Mouse (Mus musculus) testis, adult 2 months (tissue): ENCODE results near the gene Ranbp6. TPM values are rescaled to one million over a fixed set of nuclear protein-coding genes. Genes with fewer than 3 reads are reported as not detected.
A peak's percentile ranks its signal among the peaks of the same experiment; 100 is the strongest.

Source experiments
- H3K27ac ChIP-seq: fragments of 200-500 bp; 2 replicates; pipeline ENCODE4 v1.5.1; 2012; ENCODE audit warnings: low read depth, low read length; ENCODE audit not compliant: control insufficient read depth, insufficient read depth
- H3K27me3 ChIP-seq: fragments of 200-500 bp; 2 replicates; pipeline ENCODE4 v1.6.1; 2012; ENCODE audit warnings: mild to moderate bottlenecking, low read length, moderate library complexity; ENCODE audit not compliant: control insufficient read depth, insufficient read depth
- H3K36me3 ChIP-seq: fragments of 200-500 bp; 2 replicates; pipeline ENCODE4 v1.6.1; 2012; ENCODE audit warnings: mild to moderate bottlenecking, low read length; ENCODE audit not compliant: control insufficient read depth, insufficient read depth
- H3K4me1 ChIP-seq: fragments of 200-500 bp; 2 replicates; pipeline ENCODE4 v1.6.1; 2012; ENCODE audit warnings: low read length; ENCODE audit not compliant: control insufficient read depth, insufficient read depth
- H3K4me3 ChIP-seq: fragments of 200-500 bp; 2 replicates; pipeline ENCODE4 v1.5.1; 2012; ENCODE audit warnings: low read depth, mild to moderate bottlenecking, low read length, moderate library complexity, mixed read lengths; ENCODE audit not compliant: control insufficient read depth
- CTCF ChIP-seq: fragments of 200-500 bp; IDR thresholded peaks from 2 replicates; pipeline ENCODE4 v1.5.1; 2012; ENCODE audit warnings: low read depth, mild to moderate bottlenecking, inconsistent platforms, low read length, moderate library complexity; ENCODE audit not compliant: control insufficient read depth, insufficient read depth, insufficient replicate concordance
- POLR2A ChIP-seq: fragments of 200-500 bp; IDR thresholded peaks from 2 replicates; pipeline ENCODE4 v1.6.1; 2012; ENCODE audit warnings: low read depth, mild to moderate bottlenecking, inconsistent platforms, low read length, moderate library complexity; ENCODE audit not compliant: control insufficient read depth
- polyA plus RNA-seq: library from polyadenylated mRNA; depleted of rRNA; stranded (reverse); fragments of >200 nt; gene quantifications from 2 replicates; pipeline ENCODE4 v1.2.3, GENCODE M21; 2012

Gene Ranbp6
- polyA plus RNA-seq, 1 experiment = 1.6 TPM

DNA sequence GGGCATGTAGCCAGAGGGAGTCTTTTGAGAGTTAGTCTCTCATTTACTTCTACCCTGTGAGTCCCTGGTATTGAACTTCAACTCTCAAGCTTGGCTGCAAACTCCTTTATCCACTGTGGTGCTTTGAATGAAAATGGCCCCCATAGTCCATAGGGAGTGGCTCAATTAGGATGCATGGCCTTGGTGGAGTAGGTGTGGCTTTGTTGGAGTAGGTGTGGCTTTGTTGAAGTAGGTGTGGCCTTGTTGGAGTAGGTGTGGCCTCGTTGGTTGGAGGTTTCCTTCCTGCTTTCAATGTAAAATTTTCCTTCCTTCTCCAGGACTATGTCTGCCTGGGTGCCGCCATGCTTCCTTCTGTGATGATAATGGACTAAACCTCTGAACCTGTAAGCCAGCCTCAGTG is 18.1 kb upstream of the Ranbp6 start:
- TF ChIP-seq CTCF = no peak
- no peak for TF ChIP-seq POLR2A
- no peaks in the 10 kb centered on the region for H3K27me3 ChIP-seq
- H3K27ac ChIP-seq = no peak overlapping the region
- H3K4me1 ChIP-seq = no peaks in the 10 kb centered on the region
- H3K4me3 ChIP-seq = no peak overlapping the region
- no peaks in the 10 kb centered on the region for H3K36me3 ChIP-seq

DNA sequence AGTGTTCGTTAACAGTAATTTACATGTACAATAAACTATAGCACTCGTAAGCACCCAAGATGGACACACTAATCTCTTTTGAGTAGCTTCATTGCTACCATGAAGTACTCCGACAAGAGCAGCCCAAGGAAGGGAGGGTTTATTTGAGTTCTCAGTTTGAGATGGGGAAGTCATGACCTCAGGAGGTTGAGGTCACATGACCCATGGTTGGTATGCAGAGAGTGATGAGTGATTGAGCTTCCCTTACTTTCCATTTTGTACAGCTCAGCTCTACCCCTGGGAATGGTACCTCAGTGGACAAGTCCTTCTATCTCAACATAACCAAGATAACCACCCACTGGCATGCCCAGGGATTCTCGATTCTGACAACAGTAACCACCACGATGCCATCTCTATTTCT is 15.8 kb upstream of the Ranbp6 start:
- H3K36me3 ChIP-seq = no peaks in the 10 kb centered on the region
- TF ChIP-seq POLR2A = no peak
- no peak for TF ChIP-seq CTCF
- peaks cover 2% of the 10 kb centered on the region for H3K4me1 ChIP-seq
- H3K27ac ChIP-seq = no peak overlapping the region
- H3K4me3 ChIP-seq = no peak overlapping the region
- H3K27me3 ChIP-seq = no peaks in the 10 kb centered on the region

DNA sequence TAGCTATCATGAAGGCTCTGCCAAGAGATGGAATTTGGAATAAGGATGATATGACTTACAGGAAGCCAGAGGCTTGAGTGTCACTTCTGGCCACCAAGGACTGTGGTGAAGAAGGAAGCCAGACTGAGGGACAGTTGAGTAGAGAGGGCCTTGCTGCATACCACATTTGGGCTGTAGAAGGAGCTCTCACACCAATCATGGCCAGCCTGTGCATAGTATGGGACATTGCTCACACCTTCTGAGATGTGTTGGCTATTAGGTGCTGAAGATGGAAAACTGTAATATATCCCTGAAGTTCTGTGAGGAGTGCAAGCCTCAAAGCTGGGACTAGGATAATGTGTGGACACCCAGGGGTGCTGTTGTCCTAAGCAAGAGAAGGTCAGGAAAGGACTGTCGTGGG is 13.9 kb upstream of the Ranbp6 start:
- H3K4me1 ChIP-seq = peaks cover 4% of the 10 kb centered on the region
- TF ChIP-seq CTCF (peak; percentile 25; the same call in 1 of the 2 replicates), POLR2A (no peak)
- no peaks in the 10 kb centered on the region for H3K36me3 ChIP-seq
- H3K27me3 ChIP-seq = no peaks in the 10 kb centered on the region
- no peak overlapping the region for H3K27ac ChIP-seq
- no peak overlapping the region for H3K4me3 ChIP-seq

DNA sequence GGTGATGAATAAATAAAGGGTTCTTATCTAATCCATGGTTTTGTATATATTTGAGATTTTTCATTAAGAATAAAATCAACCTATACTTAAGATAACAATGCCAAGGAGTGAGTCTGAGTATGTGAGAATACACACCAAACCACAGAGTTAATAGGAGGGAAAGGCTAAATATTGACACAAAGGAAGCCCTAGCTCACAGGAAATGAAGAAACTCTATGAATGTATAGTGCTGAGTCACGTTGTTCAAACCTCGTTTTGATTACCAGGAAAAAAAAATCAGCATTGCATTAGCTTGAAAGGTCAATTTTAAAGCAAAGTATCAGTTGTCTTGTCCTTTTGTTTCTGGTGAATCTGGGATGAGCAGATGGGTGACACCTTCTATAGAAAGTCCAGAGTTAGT is 12.2 kb upstream of the Ranbp6 start:
- no peaks in the 10 kb centered on the region for H3K36me3 ChIP-seq
- TF ChIP-seq POLR2A (no peak), CTCF (no peak)

DNA sequence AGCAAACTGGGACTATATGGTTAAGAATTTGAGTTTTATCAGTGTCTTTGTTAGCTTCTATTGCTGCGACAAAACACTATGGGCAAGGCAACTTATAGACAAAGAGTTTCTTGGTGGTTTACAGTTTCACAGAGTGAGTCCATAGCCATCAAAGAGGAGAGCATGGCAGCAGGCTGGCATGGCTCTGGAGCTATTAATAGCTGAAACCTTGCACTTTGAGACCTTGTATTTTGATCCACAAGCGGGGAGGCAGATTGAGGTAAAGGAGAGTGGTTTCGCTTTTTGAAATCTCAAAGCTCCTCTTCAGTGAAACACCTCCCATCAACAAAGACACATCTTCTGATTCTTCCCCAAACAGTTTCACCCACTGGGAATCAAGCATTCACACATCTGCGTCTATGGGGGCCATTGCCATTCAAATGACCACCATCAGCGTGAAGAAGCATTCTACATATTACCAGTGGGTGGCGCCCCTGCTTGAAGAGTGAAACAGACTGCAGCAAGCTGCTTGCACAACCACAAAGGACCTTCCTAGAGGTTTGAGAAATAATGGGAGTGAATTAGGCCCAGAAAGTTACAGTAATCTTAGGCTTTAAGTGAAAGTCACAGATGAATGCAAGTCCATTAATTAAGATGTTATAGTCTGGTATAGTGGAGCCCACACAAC is 11.4 kb upstream of the Ranbp6 start:
- TF ChIP-seq POLR2A (no peak), CTCF (peak; percentile 45; the same call in 1 of the 2 replicates)
- H3K4me3 ChIP-seq = no peak overlapping the region

More for the DNA sequence above, 12.2 kb upstream of the Ranbp6 start:
- Histone ChIP-seq H3K4me1 (peaks cover 4% of the 10 kb centered on the region), H3K27ac (no peak overlapping the region), H3K4me3 (no peak overlapping the region), H3K27me3 (no peaks in the 10 kb centered on the region)

DNA sequence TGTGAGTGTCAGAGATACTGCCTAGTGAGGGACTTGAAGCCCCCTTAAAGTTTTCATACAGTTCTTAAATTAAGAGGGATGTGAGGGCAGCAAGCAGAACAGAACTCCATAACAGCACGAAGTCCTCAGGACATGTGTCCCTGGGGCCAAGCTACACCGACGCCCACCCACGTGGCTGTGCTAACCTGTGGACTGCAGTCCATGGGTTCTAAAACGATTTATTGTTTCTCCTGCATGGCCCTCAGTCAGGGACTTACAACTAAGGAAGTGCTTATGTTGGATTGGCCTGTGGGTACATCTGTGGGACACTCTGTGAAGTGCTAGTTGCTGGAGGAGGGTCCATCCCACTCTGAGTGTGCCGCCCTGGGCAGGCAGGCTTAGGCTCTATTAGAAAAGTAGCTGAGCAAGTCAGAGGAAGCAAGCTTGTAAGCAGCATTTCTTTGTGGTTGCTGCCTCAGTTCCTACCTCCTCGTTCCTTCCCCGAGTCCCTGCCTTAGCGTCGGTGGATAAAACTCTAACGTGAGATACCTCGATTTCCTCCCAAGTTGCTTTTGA is 10.8 kb upstream of the Ranbp6 start:
- H3K4me3 ChIP-seq = no peak overlapping the region
- H3K36me3 ChIP-seq = no peaks in the 10 kb centered on the region
- peaks cover 4% of the 10 kb centered on the region for H3K4me1 ChIP-seq
- H3K27ac ChIP-seq = no peak overlapping the region
- TF ChIP-seq POLR2A = no peak
- no peak for TF ChIP-seq CTCF
- H3K27me3 ChIP-seq = no peaks in the 10 kb centered on the region

More for the DNA sequence above, 11.4 kb upstream of the Ranbp6 start:
- no peak overlapping the region for H3K27ac ChIP-seq
- H3K27me3 ChIP-seq = no peaks in the 10 kb centered on the region
- peaks cover 4% of the 10 kb centered on the region for H3K4me1 ChIP-seq
- H3K36me3 ChIP-seq = no peaks in the 10 kb centered on the region

DNA sequence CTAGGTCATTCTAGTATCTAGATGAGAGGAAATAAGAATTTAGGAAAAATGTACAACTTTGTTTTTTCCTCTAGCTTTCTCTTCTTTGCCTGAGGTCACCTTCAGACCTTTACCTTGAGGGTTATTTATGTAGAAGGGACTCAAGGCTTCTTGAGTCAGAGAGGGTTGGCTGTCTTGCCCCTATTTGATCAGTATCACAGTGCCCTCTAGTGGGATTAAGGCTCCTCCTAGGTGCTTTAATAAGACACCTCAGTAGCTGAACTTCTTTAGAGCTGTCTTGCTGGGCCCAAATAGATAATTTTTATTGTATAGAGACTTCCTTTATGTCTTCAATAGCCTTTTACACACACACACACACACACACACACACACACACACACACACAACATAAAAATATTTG is 8.2 kb upstream of the Ranbp6 start:
- no peak overlapping the region for H3K27ac ChIP-seq
- no peak overlapping the region for H3K4me3 ChIP-seq
- H3K27me3 ChIP-seq = no peaks in the 10 kb centered on the region
- H3K36me3 ChIP-seq = no peaks in the 10 kb centered on the region
- peaks cover 4% of the 10 kb centered on the region for H3K4me1 ChIP-seq
- TF ChIP-seq POLR2A (no peak), CTCF (no peak)

DNA sequence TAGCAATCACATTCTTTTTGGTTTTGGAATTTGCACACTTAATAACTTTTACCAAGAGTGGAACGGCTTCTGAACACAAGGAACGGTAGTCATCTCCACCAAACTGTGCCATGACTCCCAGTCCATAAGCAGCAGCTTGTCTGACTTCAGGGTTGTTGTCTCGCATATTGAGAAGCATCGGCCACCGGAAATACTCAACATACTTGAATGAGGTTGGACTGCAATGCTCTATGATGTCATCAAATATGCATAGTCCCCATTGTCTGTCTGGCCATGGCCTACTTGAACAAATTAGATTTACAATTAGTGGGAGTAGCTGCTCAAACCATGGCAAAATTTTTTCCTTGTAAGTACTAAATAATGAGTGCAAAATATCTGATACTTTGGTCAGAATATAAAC is 2.8 kb downstream of the Ranbp6 start:
- no peaks in the 10 kb centered on the region for H3K4me1 ChIP-seq
- H3K27me3 ChIP-seq = no peaks in the 10 kb centered on the region
- TF ChIP-seq CTCF (no peak), POLR2A (no peak)
- H3K36me3 ChIP-seq = no peaks in the 10 kb centered on the region
- H3K4me3 ChIP-seq = no peak overlapping the region
- H3K27ac ChIP-seq = no peak overlapping the region
